Mouse (Mus musculus): ENCODE data around the gene Scn7a. TPM values are rescaled to one million over a fixed set of nuclear protein-coding genes. Genes with fewer than 3 reads are reported as not detected.

Gene Scn7a
- 0.13 and 0.24 TPM in 2 replicates for polyA plus RNA-seq (2015; fragmentation: Nextera tagmentation; extraction: Ambion mirVana)

DNA sequence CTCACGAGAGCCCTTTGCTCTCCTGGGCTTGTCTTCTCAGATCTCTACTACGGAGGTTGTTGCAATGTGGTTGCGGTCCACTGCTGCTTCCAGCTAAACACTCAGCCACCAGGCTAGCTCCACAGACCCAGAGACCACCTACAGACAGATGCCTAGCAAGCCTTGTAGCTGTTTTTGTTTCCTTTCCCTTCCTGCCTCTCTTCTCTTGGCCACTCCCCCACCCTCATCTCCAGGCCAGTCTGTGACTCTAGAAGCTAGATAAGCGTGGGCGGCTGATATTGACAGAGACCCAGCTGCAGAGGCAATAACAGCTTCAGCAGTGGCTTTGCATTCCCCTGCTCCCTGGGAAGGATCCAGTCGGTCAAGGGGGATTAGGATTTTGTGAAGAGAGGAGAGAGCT lies at the start of gene Scn7a:
Scn7a (minus strand) TSS at position 150 of the 400 bp plus-strand sequence.
- Histone ChIP-seq H3K27me3 (no peaks in the 10 kb centered on the region), H3K9ac (replicated peaks) (0 out of 2 replicates have a peak within 1 kb of the TSS, but pooled peaks have one; percentile 14), H3K9me3 (no peaks in the 10 kb centered on the region), H3K27ac (no peak within 1 kb of the TSS), H3K4me1 (replicated peaks) (peaks cover 6% of the 10 kb centered on the region), H3K4me2 (replicated peaks) (peak within 1 kb of the TSS; percentile 7; the same call in 1 of the 2 replicates), H3K36me3 (no peaks in the 10 kb centered on the region), H3K4me3 (replicated peaks) (no peak within 1 kb of the TSS)
- WGBS: 40% methylated on average over 6 of the region's 6 CpGs
- 0 out of 2 replicates have a peak, but pooled peaks have one; percentile 17 for ATAC-seq

DNA sequence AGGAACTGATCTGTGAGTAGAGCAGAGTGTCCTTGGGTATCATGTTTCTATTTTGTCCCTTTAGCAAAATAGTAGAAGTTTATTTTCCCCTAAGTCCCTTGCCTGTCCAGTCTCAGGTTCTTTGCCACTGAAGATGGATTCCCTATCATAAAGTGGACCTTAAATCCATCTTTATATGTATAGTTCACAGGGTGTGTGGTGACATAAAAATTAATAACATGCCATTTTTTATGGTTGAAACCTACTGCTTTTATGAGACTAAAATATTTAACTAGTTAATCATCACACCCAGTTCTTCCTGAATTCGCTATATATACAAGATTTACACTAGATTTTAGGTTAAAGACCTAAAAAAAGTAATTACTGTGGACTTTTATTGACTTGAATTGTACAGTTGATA lies 43.0 kb upstream of the Scn7a start:
- no peaks in the 10 kb centered on the region for H3K4me1 ChIP-seq (replicated peaks)
- no peak overlapping the region for H3K4me2 ChIP-seq (replicated peaks)
- WGBS: 81% methylated on average over 1 of the region's 1 CpGs
- no peaks in the 10 kb centered on the region for H3K36me3 ChIP-seq
- H3K27me3 ChIP-seq: no peaks in the 10 kb centered on the region
- H3K9ac ChIP-seq (replicated peaks): no peak overlapping the region
- no peaks in the 10 kb centered on the region for H3K9me3 ChIP-seq
- no peak for ATAC-seq
- H3K4me3 ChIP-seq (replicated peaks): no peak overlapping the region
- no peak overlapping the region for H3K27ac ChIP-seq

DNA sequence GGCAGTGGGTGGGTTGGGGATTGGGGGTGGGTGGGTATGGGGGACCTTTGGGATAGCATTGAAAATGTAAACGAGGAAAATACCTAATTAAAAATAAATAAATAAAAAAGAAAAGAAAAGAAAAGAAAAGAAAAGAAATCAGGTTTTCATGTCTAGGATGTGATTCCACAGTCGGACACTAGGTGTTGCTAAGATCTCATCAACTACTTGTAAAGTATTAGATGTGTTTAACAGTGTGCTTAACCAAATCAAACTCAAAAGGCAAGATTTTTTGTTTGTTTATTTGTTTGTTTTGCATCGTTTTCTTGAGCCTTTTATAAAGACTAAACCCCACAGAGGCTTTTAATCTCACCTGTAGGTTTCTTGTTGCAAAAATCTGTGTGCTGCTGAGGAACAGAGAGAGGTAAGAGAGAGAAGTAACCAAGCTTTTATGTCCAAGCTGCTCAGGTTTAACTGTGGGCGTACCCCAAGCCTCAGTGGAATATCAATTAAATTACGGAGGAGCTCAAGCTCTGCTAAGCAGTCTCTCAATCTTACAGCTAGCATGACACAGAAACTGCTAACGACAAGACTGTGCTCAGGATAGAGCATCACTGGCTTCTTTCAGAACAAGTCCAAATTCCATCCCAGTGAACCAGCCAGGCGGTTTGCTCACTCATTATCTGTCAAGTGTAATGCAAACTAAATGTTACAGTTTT lies 35.3 kb upstream of the Scn7a start:
- Histone ChIP-seq H3K4me1 (replicated peaks) (no peaks in the 10 kb centered on the region), H3K27me3 (no peaks in the 10 kb centered on the region), H3K27ac (no peak overlapping the region), H3K4me2 (replicated peaks) (no peak overlapping the region), H3K4me3 (replicated peaks) (no peak overlapping the region), H3K9ac (replicated peaks) (no peak overlapping the region), H3K9me3 (no peaks in the 10 kb centered on the region), H3K36me3 (no peaks in the 10 kb centered on the region)
- 0 out of 2 replicates have a peak, but pooled peaks have one; percentile 34 for ATAC-seq
- WGBS: 42% methylated on average over 7 of the region's 7 CpGs

DNA sequence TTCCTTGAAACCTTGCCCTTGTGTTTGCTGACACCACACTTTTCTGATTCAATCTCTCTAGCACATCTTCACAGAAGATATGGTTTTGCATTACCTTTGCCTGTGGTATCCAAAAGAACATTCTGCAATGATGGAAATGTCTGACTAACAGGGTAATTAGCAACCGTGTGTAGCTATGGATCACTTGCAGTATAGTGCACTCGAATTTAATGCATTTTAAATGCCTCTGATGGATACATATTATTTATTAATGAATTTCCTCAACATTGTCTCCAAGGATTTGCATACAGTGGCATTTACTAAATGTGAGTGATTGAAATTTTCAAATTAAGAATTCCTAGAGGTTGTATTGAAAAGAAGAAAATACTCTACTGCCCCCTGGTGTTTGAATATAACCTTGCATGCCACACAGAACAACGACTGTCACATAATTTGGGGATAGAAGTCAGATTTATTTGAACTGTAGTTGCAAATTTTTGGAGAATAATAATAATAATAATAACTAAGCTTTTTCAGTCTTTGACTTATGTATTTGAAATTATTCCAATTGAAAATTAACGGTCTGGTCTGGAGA lies 15.0 kb upstream of the Scn7a start:
- Histone ChIP-seq H3K4me3 (replicated peaks) (no peak overlapping the region), H3K9me3 (no peaks in the 10 kb centered on the region), H3K4me1 (replicated peaks) (no peaks in the 10 kb centered on the region), H3K36me3 (no peaks in the 10 kb centered on the region), H3K27ac (no peak overlapping the region), H3K9ac (replicated peaks) (no peak overlapping the region), H3K27me3 (no peaks in the 10 kb centered on the region), H3K4me2 (replicated peaks) (no peak overlapping the region)
- 45% methylated on average over 4 of the region's 4 CpGs for WGBS
- peak; percentile 53 for ATAC-seq

DNA sequence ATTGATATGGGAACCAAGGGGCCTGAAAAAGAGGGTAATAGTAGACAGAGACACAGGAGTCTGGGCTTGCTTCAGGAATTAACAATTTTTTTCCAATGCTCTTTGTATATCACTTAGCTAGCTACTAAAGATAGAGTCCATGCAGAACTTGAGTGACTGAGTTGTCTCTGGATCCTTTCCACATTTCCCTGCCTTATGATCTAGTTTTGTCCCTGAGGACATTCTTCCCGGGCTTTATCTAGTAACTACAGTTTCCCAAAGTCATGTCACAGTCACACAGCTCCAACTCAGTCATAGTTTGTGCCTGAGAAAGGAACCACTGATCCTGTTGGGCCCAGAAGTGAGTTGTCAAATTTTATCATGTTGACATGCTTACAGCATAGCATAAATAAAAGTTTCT lies 12.8 kb upstream of the Scn7a start:
- Histone ChIP-seq H3K4me3 (replicated peaks) (no peak overlapping the region), H3K36me3 (no peaks in the 10 kb centered on the region), H3K27me3 (no peaks in the 10 kb centered on the region), H3K27ac (no peak overlapping the region), H3K9ac (replicated peaks) (no peak overlapping the region), H3K9me3 (no peaks in the 10 kb centered on the region), H3K4me2 (replicated peaks) (no peak overlapping the region), H3K4me1 (replicated peaks) (no peaks in the 10 kb centered on the region)
- no peak for ATAC-seq
- 78% methylated on average over 1 of the region's 1 CpGs for WGBS

DNA sequence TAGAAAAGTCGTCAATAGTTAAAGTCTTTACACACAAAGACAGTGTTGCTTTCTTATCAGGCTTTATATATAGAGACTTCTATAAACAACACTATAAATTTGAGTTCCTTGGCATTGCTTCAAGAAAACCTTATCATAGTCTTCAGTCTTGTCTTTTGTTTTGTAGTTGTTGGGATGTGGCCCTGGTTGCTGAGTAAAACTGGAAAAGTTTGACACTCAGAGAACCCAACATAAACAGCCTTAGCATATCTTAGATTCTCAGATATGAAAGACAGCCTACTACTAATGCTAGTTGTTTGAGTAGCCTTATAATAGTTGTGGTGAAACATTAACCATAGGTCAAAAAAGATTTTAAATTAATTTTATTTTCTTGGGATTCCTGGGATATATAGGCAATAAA lies 6.9 kb upstream of the Scn7a start:
- no peak for ATAC-seq
- Histone ChIP-seq H3K27ac (no peak overlapping the region), H3K4me2 (replicated peaks) (no peak overlapping the region), H3K4me1 (replicated peaks) (no peaks in the 10 kb centered on the region), H3K4me3 (replicated peaks) (no peak overlapping the region), H3K9me3 (no peaks in the 10 kb centered on the region), H3K27me3 (no peaks in the 10 kb centered on the region), H3K36me3 (no peaks in the 10 kb centered on the region), H3K9ac (replicated peaks) (no peak overlapping the region)
- 92% methylated on average over 1 of the region's 1 CpGs for whole genome bisulfite sequencing

DNA sequence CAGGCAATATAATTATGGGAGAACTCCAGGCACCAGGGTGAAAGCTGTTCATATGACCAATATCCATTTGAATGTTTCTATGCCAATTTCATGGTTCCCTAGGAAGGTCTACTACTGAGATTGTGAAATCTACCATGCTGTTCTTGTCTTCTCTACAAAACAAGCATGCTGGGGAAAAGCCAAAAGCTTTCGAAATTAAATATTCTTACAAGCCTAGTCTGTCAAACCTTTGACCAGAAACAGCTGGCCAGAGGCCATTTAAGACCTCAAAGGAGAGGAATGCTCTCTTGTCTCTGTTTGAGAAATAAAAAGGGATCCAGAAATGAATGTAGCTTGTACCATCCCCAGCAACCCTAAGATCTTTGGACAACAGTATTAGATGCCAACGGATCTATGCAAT lies 3.8 kb downstream of the Scn7a start:
- no peak overlapping the region for H3K4me3 ChIP-seq (replicated peaks)
- H3K9me3 ChIP-seq: no peaks in the 10 kb centered on the region
- WGBS: 88% methylated on average over 2 of the region's 2 CpGs
- no peak overlapping the region for H3K4me2 ChIP-seq (replicated peaks)
- H3K27me3 ChIP-seq: no peaks in the 10 kb centered on the region
- peaks cover 6% of the 10 kb centered on the region for H3K4me1 ChIP-seq (replicated peaks)
- no peak overlapping the region for H3K9ac ChIP-seq (replicated peaks)
- H3K27ac ChIP-seq: no peak overlapping the region
- H3K36me3 ChIP-seq: no peaks in the 10 kb centered on the region
- no peak for ATAC-seq

DNA sequence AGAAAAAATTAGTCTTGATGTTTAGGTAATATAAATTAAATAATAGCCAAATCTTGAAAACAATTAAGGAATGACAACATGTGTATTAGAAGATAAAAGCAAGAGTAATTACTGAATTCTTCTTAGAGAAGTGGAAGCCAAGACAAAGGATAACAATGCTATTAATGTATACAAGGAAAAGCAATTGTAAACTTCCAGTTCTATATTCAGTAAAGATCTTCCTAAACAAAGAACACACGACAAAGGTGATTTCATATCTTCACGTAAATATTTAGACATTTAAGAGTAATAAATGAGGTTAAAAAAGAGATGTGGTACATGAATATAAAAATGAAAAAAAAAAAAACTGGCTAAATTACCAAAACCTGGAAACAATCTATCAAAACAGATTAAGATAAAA lies 16.7 kb downstream of the Scn7a start:
- Histone ChIP-seq H3K4me1 (replicated peaks) (no peaks in the 10 kb centered on the region), H3K9me3 (no peaks in the 10 kb centered on the region), H3K9ac (replicated peaks) (no peak overlapping the region), H3K36me3 (no peaks in the 10 kb centered on the region), H3K4me3 (replicated peaks) (no peak overlapping the region), H3K27me3 (no peaks in the 10 kb centered on the region), H3K4me2 (replicated peaks) (no peak overlapping the region), H3K27ac (no peak overlapping the region)
- no peak for ATAC-seq
- WGBS: 95% methylated on average over 2 of the region's 2 CpGs

DNA sequence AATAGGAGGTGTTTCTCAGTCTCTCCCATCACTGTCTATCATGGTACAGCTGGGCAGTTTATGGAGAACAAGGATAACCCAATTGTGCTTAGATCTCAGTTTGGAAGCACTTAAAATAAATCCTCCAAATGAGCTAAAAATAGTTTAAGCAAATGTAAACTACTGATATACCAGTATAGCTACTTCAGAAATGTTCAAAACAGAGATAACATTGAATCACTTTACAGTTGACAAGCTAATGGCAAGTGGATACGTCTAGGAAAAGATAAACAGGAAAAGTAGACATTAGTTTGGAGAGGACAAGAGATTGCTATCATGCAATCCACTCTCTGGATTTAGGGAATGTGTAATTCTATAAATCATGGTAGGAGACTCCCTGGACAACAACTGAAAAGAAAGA lies 19.5 kb downstream of the Scn7a start:
- H3K4me1 ChIP-seq (replicated peaks): no peaks in the 10 kb centered on the region
- H3K4me2 ChIP-seq (replicated peaks): no peak overlapping the region
- no peak overlapping the region for H3K27ac ChIP-seq
- no peak overlapping the region for H3K9ac ChIP-seq (replicated peaks)
- H3K27me3 ChIP-seq: no peaks in the 10 kb centered on the region
- no peaks in the 10 kb centered on the region for H3K9me3 ChIP-seq
- H3K4me3 ChIP-seq (replicated peaks): no peak overlapping the region
- no peaks in the 10 kb centered on the region for H3K36me3 ChIP-seq
- no peak for ATAC-seq
- WGBS: 88% methylated on average over 1 of the region's 1 CpGs

DNA sequence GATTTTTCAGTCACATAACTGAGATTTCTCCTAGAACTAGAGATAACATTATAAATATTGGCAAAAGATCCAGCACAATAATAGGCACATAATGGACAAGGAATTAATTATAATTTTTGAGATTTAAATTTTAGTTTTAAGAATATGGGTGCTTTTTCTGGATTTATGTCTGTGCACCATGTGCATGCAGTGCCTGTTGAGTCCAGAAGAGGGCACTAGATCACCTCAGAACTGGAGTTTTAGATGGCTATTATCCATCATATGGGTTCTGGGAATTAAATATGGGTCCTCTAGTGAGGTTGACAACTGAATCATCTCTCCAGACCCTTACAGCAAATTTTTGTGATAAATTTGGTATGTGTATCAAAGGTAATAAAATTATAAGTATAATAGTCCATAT lies 21.8 kb downstream of the Scn7a start:
- no peaks in the 10 kb centered on the region for H3K4me1 ChIP-seq (replicated peaks)

DNA sequence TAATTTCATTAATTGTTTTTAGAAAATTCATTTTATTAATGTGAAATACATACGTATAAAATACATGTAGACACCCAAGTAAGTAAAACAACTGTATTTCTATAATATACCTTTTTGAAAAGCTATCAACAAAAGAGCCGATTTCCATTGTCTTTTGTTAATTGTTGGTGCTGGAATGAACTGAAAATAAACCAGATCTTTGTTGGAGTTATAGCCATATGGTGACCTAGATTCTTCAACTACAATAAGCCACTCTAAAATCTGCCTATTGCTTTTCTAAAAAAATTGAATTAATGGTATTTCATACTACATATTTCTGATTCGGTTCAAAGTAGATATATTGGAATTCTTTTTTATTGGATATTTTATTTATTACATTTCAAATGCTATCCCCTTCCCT lies 56.7 kb downstream of the Scn7a start:
- no peaks in the 10 kb centered on the region for H3K27me3 ChIP-seq
- no peak overlapping the region for H3K9ac ChIP-seq (replicated peaks)
- ATAC-seq: no peak
- H3K4me2 ChIP-seq (replicated peaks): no peak overlapping the region
- no peak overlapping the region for H3K4me3 ChIP-seq (replicated peaks)
- no peaks in the 10 kb centered on the region for H3K9me3 ChIP-seq
- H3K4me1 ChIP-seq (replicated peaks): no peaks in the 10 kb centered on the region
- H3K27ac ChIP-seq: no peak overlapping the region
- 95% methylated on average over 3 of the region's 3 CpGs for WGBS
- H3K36me3 ChIP-seq: no peaks in the 10 kb centered on the region

More for the DNA sequence above, 21.8 kb downstream of the Scn7a start:
- no peaks in the 10 kb centered on the region for H3K9me3 ChIP-seq
- H3K4me3 ChIP-seq (replicated peaks): no peak overlapping the region
- no peaks in the 10 kb centered on the region for H3K36me3 ChIP-seq
- H3K4me2 ChIP-seq (replicated peaks): no peak overlapping the region
- no peaks in the 10 kb centered on the region for H3K27me3 ChIP-seq
- no peak for ATAC-seq
- no peak overlapping the region for H3K9ac ChIP-seq (replicated peaks)
- H3K27ac ChIP-seq: no peak overlapping the region

DNA sequence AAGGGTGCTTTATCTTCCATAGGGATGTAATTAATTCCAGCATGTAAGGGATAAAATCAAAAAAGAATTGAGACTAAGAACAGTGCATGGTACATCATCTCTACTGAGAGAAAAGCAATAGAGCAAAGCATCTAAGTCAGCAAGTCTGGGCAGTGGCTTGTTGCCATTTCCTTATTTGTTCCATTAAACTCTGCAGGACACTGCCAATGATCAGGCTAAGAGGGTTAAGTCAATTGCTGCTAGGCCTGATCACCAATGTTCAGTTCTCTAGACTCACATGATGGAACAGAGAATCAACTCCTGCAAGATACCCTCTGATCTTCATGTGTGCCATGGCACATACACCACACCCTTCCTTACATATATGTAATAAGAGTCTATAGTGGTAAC lies 57.1 kb downstream of the Scn7a start:
- Histone ChIP-seq H3K36me3 (no peaks in the 10 kb centered on the region), H3K9me3 (no peaks in the 10 kb centered on the region), H3K4me3 (replicated peaks) (no peak overlapping the region), H3K27ac (no peak overlapping the region), H3K27me3 (no peaks in the 10 kb centered on the region), H3K4me1 (replicated peaks) (no peaks in the 10 kb centered on the region), H3K9ac (replicated peaks) (no peak overlapping the region), H3K4me2 (replicated peaks) (no peak overlapping the region)
- no peak for ATAC-seq

Data from midbrain, embryonic 13.5 days (tissue).